Mouse (Mus musculus): ENCODE measurements around the gene Tnpo1. TPM values are rescaled to one million over a fixed set of nuclear protein-coding genes. Genes with fewer than 3 reads are reported as not detected.

Gene Tnpo1
- polyA plus RNA-seq, 1 experiment from 2014 or later: 66.3 TPM

GRCm38 (mm10) chr13:98948146-98948545, 22.0 kb upstream of the Tnpo1 start:
- no peak overlapping the region for H3K4me2 ChIP-seq (replicated peaks)
- no peaks in the 10 kb centered on the region for H3K4me1 ChIP-seq
- H3K4me3 ChIP-seq: no peak overlapping the region
- no peak overlapping the region for H3K9ac ChIP-seq
- no peak overlapping the region for H3K27ac ChIP-seq
- ATAC-seq (ENCODE audit: low FRiP score, low read depth): no peak
- no peaks in the 10 kb centered on the region for H3K9me3 ChIP-seq
- H3K36me3 ChIP-seq: no peaks in the 10 kb centered on the region
- WGBS: 40% methylated on average over 4 of the region's 4 CpGs
- no peaks in the 10 kb centered on the region for H3K27me3 ChIP-seq

- Histone ChIP-seq H3K27me3 (no peaks in the 10 kb centered on the region), H3K4me1 (peaks cover 8% of the 10 kb centered on the region), H3K4me3 (no peak overlapping the region), H3K27ac (no peak overlapping the region), H3K9ac (no peak overlapping the region), H3K9me3 (no peaks in the 10 kb centered on the region), H3K4me2 (replicated peaks) (no peak overlapping the region), H3K36me3 (no peaks in the 10 kb centered on the region)
- ATAC-seq (ENCODE audit: low FRiP score, low read depth): no peak
- WGBS: 79% methylated on average over 7 of the region's 7 CpGs
Observed at GRCm38 (mm10) chr13:98946434-98946833, 20.2 kb upstream of the Tnpo1 start.

DNA sequence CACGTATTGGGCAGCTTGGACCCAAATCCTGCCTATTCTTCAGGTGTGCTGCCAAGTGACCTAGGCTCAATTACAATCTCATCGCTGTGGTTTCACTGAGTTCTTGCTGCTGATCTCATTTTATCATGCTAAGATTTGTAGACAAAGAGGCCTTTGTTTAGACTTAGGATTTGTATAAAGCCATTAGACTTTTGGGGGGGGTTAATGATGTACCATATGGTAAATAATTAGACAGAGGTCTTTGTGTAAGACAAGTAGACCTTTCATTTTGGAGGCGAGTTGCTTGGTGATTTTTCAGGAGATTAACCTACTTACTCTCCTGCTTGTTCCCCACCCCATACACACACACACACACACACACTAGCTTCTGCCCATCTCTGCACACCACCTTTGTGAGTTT, 19.7 kb upstream of the Tnpo1 start:
- Histone ChIP-seq H3K27me3 (no peaks in the 10 kb centered on the region), H3K4me1 (peaks cover 8% of the 10 kb centered on the region), H3K9me3 (no peaks in the 10 kb centered on the region), H3K9ac (no peak overlapping the region), H3K4me2 (replicated peaks) (no peak overlapping the region), H3K27ac (no peak overlapping the region), H3K4me3 (no peak overlapping the region), H3K36me3 (no peaks in the 10 kb centered on the region)
- 49% methylated on average over 3 of the region's 3 CpGs for WGBS
- ATAC-seq (ENCODE audit: low FRiP score, low read depth): no peak

GRCm38 (mm10) chr13:98945381-98945780, 19.2 kb upstream of the Tnpo1 start:
- ATAC-seq (ENCODE audit: low FRiP score, low read depth): no peak
- peaks cover 8% of the 10 kb centered on the region for H3K4me1 ChIP-seq
- H3K9me3 ChIP-seq: no peaks in the 10 kb centered on the region
- no peak overlapping the region for H3K27ac ChIP-seq
- no peaks in the 10 kb centered on the region for H3K36me3 ChIP-seq
- H3K4me2 ChIP-seq (replicated peaks): no peak overlapping the region
- H3K4me3 ChIP-seq: no peak overlapping the region
- 86% methylated on average over 4 of the region's 4 CpGs for WGBS
- no peak overlapping the region for H3K9ac ChIP-seq
- H3K27me3 ChIP-seq: no peaks in the 10 kb centered on the region

- ATAC-seq (ENCODE audit: low FRiP score, low read depth): no peak
- no peak overlapping the region for H3K4me2 ChIP-seq (replicated peaks)
- H3K4me1 ChIP-seq: peaks cover 8% of the 10 kb centered on the region
- H3K9me3 ChIP-seq: no peaks in the 10 kb centered on the region
- H3K4me3 ChIP-seq: no peak overlapping the region
- H3K9ac ChIP-seq: no peak overlapping the region
- 78% methylated on average over 7 of the region's 7 CpGs for WGBS
- no peaks in the 10 kb centered on the region for H3K27me3 ChIP-seq
- H3K36me3 ChIP-seq: no peaks in the 10 kb centered on the region
- no peak overlapping the region for H3K27ac ChIP-seq
Observed at GRCm38 (mm10) chr13:98944620-98945081, 18.5 kb upstream of the Tnpo1 start.

DNA sequence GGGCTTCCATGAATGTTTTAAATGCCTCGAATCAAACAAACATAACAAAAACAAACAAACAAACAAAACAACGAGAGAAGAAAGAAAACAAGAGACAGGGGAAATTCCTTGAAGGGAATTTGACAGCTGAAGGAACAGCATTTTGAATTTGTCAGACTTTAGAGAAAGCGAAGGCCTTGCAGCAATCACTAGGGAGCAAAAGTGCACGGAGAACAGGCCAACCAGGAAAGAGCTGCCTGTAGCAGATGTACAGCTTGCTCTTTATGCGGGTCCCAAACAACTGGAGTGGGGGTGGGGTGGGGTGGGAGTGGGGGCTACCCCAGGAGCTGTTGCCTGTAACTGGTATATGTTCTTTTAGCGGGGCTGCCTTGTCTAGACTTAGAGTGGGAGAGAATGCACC, 16.2 kb upstream of the Tnpo1 start:
- Histone ChIP-seq H3K36me3 (no peaks in the 10 kb centered on the region), H3K4me3 (no peak overlapping the region), H3K4me2 (replicated peaks) (no peak overlapping the region), H3K27ac (no peak overlapping the region), H3K9me3 (no peaks in the 10 kb centered on the region), H3K27me3 (no peaks in the 10 kb centered on the region), H3K4me1 (peaks cover 8% of the 10 kb centered on the region), H3K9ac (no peak overlapping the region)
- ATAC-seq (ENCODE audit: low FRiP score, low read depth): no peak
- WGBS: 43% methylated on average over 6 of the region's 6 CpGs

GRCm38 (mm10) chr13:98941829-98942343, 15.7 kb upstream of the Tnpo1 start:
- Histone ChIP-seq H3K9me3 (no peaks in the 10 kb centered on the region), H3K9ac (no peak overlapping the region), H3K36me3 (no peaks in the 10 kb centered on the region), H3K27me3 (no peaks in the 10 kb centered on the region), H3K4me3 (no peak overlapping the region), H3K27ac (no peak overlapping the region), H3K4me1 (peaks cover 8% of the 10 kb centered on the region), H3K4me2 (replicated peaks) (no peak overlapping the region)
- 57% methylated on average over 7 of the region's 7 CpGs for WGBS
- no peak for ATAC-seq (ENCODE audit: low FRiP score, low read depth)

DNA sequence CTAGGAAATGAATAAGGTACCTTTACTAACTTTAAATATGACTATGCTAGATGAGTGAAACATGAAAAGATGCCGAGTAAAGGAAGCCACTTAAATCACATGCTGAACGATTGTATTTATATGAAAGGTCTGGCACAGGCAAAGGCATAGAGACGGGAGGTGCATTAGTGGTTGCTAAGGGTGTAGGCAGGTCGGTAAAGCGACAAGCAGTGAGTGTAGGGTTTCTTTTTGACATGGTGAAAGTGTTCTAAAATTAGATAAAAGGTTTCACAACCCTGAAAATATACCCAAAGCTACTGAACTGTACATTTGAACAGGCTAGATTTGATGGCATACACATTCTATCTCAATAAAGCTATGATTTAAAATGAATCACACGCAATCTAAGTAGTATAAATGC, 10.9 kb upstream of the Tnpo1 start:
- 80% methylated on average over 6 of the region's 6 CpGs for WGBS
- peaks cover 4% of the 10 kb centered on the region; the same call in 1 of the 2 replicates for H3K4me1 ChIP-seq
- no peak overlapping the region for H3K4me3 ChIP-seq
- no peaks in the 10 kb centered on the region for H3K9me3 ChIP-seq
- no peaks in the 10 kb centered on the region for H3K27me3 ChIP-seq
- H3K36me3 ChIP-seq: no peaks in the 10 kb centered on the region
- no peak for ATAC-seq (ENCODE audit: low FRiP score, low read depth)
- H3K9ac ChIP-seq: no peak overlapping the region
- no peak overlapping the region for H3K27ac ChIP-seq
- no peak overlapping the region for H3K4me2 ChIP-seq (replicated peaks)

- Histone ChIP-seq H3K4me1 (peaks cover 11% of the 10 kb centered on the region; the same call in 1 of the 2 replicates), H3K9ac (no peak overlapping the region), H3K27me3 (no peaks in the 10 kb centered on the region), H3K4me2 (replicated peaks) (no peak overlapping the region), H3K36me3 (no peaks in the 10 kb centered on the region), H3K9me3 (no peaks in the 10 kb centered on the region), H3K27ac (no peak overlapping the region), H3K4me3 (no peak overlapping the region)
- 89% methylated on average over 2 of the region's 2 CpGs for WGBS
- no peak for ATAC-seq (ENCODE audit: low FRiP score, low read depth)
Observed at GRCm38 (mm10) chr13:98928908-98929307, 2.7 kb upstream of the Tnpo1 start.

- Histone ChIP-seq H3K27ac (no peak overlapping the region), H3K4me3 (peak overlapping the region; percentile 96), H3K4me2 (replicated peaks) (peak overlapping the region; percentile 81), H3K9me3 (no peaks in the 10 kb centered on the region), H3K4me1 (peaks cover 23% of the 10 kb centered on the region), H3K27me3 (no peaks in the 10 kb centered on the region), H3K36me3 (peaks cover 11% of the 10 kb centered on the region), H3K9ac (peak overlapping the region; percentile 100)
- WGBS: 87% methylated on average over 3 of the region's 3 CpGs
- ATAC-seq (ENCODE audit: low FRiP score, low read depth): no peak
Observed at GRCm38 (mm10) chr13:98926958-98927242, 716 bp upstream of the Tnpo1 start.

DNA sequence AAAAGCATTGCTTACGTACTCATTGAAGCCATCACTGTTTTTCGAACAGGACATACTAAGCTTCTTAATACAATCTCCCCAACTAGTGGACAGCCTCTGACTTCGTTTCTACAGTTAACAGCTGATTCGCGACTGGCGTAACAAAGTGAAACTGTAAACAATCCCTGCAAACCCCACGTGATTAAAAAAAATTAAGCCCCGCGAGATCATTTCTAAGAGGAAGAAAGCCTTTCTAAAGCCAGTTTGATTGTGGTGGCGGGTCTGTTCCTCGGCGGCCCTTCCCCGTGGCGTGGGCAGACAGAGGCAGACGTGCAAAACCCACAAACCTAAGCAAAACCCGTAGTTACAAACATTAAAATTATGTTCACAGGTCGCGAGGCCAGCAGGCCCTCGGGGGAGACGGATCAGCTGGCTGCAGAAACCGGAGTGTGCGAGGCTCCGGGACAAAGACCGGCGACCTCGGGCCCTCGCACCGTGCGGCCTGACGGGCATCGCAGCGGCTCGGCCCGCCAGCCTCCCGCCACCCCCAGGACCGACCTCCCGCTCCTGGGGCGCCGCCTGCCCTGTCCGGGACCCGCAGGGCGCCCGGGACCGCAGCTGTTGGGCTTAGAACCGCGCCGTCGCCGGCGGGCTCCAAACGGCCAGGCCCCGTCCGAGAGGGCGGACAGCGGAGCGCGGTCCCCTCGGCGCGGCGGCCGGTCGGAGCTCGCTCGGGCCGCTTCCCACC, 535 bp downstream of the Tnpo1 start:
- 1% methylated on average over 58 of the region's 66 CpGs for WGBS
- ATAC-seq (ENCODE audit: low FRiP score, low read depth): peak; percentile 74

GRCm38 (mm10) chr13:98924897-98925485, 1.2 kb downstream of the Tnpo1 start:
- peaks cover 19% of the 10 kb centered on the region for H3K36me3 ChIP-seq
- H3K27me3 ChIP-seq: no peaks in the 10 kb centered on the region
- H3K9me3 ChIP-seq: no peaks in the 10 kb centered on the region
- no peak for ATAC-seq (ENCODE audit: low FRiP score, low read depth)
- 0 out of 2 replicates have a peak overlapping the region, but pooled peaks have one; percentile 97 for H3K27ac ChIP-seq
- peaks cover 29% of the 10 kb centered on the region for H3K4me1 ChIP-seq
- peak overlapping the region; percentile 96 for H3K4me3 ChIP-seq
- H3K4me2 ChIP-seq (replicated peaks): peak overlapping the region; percentile 81
- H3K9ac ChIP-seq: peak overlapping the region; percentile 100
- WGBS: 18% methylated on average over 11 of the region's 11 CpGs

More for the DNA sequence above, 535 bp downstream of the Tnpo1 start:
- H3K4me1 ChIP-seq: peaks cover 29% of the 10 kb centered on the region
- H3K36me3 ChIP-seq: peaks cover 19% of the 10 kb centered on the region
- H3K4me3 ChIP-seq: peak overlapping the region; percentile 96
- peak overlapping the region; percentile 81 for H3K4me2 ChIP-seq (replicated peaks)
- no peaks in the 10 kb centered on the region for H3K9me3 ChIP-seq
- no peaks in the 10 kb centered on the region for H3K27me3 ChIP-seq
- H3K27ac ChIP-seq: peak overlapping the region; percentile 97
- H3K9ac ChIP-seq: peak overlapping the region; percentile 100

Measured in limb, embryonic 13.5 days (tissue).